Mouse (Mus musculus) liver, embryonic 13.5 days (tissue): ENCODE data around the gene Aif1. TPM values are rescaled to one million over a fixed set of nuclear protein-coding genes. Genes with fewer than 3 reads are reported as not detected.
A peak's percentile ranks its signal among the peaks of the same experiment; 100 is the strongest.

ENCODE experiments used
- ATAC-seq: fragments of 200-750 bp; cut with Nextera tagmentation; 2 replicates; pipeline ENCODE4 v1.8.0; 2017; ENCODE audit warnings: low read depth, mild to moderate bottlenecking, moderate number of reproducible peaks, moderate library complexity
- DNase-seq: peaks from one replicate; pipeline ENCODE4 v3.0.0; 2022
- H3K27ac ChIP-seq: fragments of 300-500 bp; sonication (generic); 2 replicates; pipeline ENCODE4 v1.5.1; 2015; ENCODE audit warnings: moderate library complexity, mild to moderate bottlenecking, inconsistent platforms
- H3K27me3 ChIP-seq: fragments of 300-500 bp; sonication (generic); 2 replicates; pipeline ENCODE4 v1.6.1; 2015; ENCODE audit warnings: mild to moderate bottlenecking, inconsistent platforms
- H3K36me3 ChIP-seq: fragments of 300-500 bp; sonication (generic); 2 replicates; pipeline ENCODE4 v1.6.1; 2015; ENCODE audit warnings: mild to moderate bottlenecking, inconsistent platforms
- H3K4me1 ChIP-seq: fragments of 300-500 bp; sonication (generic); replicated peaks from 2 replicates; pipeline ENCODE4 v1.6.1; 2015; ENCODE audit warnings: inconsistent platforms
- H3K4me2 ChIP-seq: fragments of 300-500 bp; sonication (generic); 2 replicates; pipeline ENCODE4 v1.6.1; 2015; ENCODE audit warnings: inconsistent platforms, mild to moderate bottlenecking, moderate library complexity
- H3K4me3 ChIP-seq: fragments of 300-500 bp; sonication (generic); replicated peaks from 2 replicates; pipeline ENCODE4 v1.5.1; 2015; ENCODE audit warnings: mild to moderate bottlenecking, inconsistent platforms
- H3K9ac ChIP-seq: fragments of 300-500 bp; sonication (generic); 2 replicates; pipeline ENCODE4 v1.6.1; 2015; ENCODE audit warnings: mild to moderate bottlenecking, inconsistent platforms
- H3K9me3 ChIP-seq: fragments of 300-500 bp; sonication (generic); replicated peaks from 2 replicates; pipeline ENCODE4 v1.6.1; 2016; ENCODE audit warnings: inconsistent platforms
- WGBS: fragments of 180-500 bp; shearing (Covaris S2); methylation state at CpG from one replicate; pipeline ENCODE4 v1.1.7; 2015; ENCODE audit not compliant: insufficient replicate concordance; 5-methylcytosine and 5-hydroxymethylcytosine counted together
- polyA plus RNA-seq: library from polyadenylated mRNA; unstranded; fragments of >200 nt; fragmentation: Nextera tagmentation; extraction: Ambion mirVana; gene quantifications from 2 replicates; pipeline ENCODE4 v1.2.1, GENCODE M21; 2015

The Aif1 gene
- polyA plus RNA-seq, 1 experiment from 2014 or later: 17.4 TPM

DNA sequence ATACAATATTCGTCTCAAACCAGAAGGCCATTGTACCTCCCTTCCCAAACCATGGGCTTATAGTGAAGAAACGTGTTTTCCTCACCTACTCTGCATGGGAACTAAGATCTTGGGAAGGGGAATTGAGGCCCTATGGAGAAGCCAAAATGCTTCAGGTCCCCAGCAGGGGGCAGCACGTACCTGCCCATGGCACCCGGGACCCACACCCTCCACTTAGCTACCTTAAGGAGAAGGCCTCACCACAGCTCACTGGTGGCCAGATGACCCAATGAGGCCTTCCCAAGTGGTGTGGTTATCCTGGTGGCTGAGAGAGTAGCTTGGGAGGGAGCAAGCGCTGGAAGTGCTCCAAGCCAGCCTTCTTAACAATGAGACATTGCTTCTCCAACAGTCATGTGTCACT lies 2.7 kb upstream of the Aif1 start:
- Histone ChIP-seq H3K36me3 (no peaks in the 10 kb centered on the region), H3K27ac (no peak overlapping the region), H3K4me3 (no peak overlapping the region), H3K4me2 (no peak overlapping the region), H3K27me3 (no peaks in the 10 kb centered on the region), H3K9me3 (no peaks in the 10 kb centered on the region), H3K9ac (no peak overlapping the region), H3K4me1 (no peaks in the 10 kb centered on the region; the same call in 1 of the 2 replicates)
- ATAC-seq (0 out of 2 replicates have a peak, but pooled peaks have one; percentile 45), DNase-seq (peak; percentile 52)
- WGBS: 9% methylated on average over 5 of the region's 5 CpGs

DNA sequence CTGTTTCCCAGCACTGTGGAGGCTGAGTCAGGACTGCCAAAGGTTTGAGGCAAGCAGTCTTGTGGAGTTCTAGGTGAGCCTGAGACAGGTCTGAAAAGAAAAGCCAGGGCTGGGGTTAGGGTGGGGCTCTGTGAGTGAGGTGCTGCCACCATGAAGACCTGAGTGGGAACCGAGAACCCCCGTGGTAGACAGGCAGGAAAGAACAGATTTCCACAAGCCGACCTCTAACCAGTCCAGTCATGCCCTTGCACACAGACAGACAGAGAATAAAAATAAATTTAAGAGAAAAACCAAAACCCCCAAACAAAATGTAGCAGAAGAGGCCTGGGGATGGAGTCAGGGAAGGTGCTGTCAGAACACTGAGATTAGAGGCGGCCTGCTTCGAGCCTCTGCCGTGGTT lies 486 bp downstream of the Aif1 start:
- H3K9ac ChIP-seq: no peak overlapping the region
- no peaks in the 10 kb centered on the region for H3K36me3 ChIP-seq
- no peaks in the 10 kb centered on the region for H3K27me3 ChIP-seq
- DNase-seq (no peak), ATAC-seq (no peak)
- H3K9me3 ChIP-seq: no peaks in the 10 kb centered on the region
- no peak overlapping the region for H3K4me3 ChIP-seq
- no peak overlapping the region for H3K27ac ChIP-seq
- WGBS: 67% methylated on average over 6 of the region's 6 CpGs
- H3K4me2 ChIP-seq: no peak overlapping the region
- no peaks in the 10 kb centered on the region; the same call in 1 of the 2 replicates for H3K4me1 ChIP-seq

DNA sequence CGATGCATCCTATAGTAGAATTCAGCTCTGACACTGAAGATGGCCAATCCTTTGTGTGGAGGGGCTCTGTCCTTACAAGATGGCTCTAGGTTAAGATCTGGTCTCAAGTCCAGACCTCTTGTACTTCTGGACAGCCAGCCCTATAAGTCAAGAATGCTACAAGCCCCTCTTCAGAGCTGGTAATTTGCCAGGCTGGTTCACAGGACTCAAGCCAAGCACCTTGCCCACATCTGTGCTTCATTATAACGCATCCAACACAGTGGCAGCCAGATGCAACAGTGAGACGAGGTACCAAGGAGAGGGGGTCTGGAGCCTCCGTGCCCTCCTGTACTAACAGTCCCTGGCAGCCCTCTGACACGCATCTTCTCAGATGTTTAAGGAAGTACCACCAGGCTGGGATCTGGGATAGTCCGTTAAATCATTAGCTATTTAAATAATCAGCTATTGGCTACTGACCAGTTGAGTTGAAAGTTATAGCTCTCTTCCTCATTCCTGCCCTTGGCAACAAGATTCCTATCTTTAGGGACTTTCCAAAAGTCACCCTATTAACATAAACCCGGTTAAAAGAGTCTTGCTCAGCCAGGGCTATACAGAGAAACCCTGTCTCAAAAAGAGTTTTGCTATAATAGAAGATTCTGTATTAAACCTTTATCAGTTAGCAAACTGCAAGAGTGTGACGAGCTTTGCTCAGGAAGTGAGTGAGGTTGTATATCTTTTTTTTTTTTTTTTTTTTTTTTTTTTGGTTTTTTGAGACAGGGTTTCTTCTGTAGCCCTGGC lies 1.5 kb downstream of the Aif1 start:
- no peak for ATAC-seq
- no peak for DNase-seq
- H3K27me3 ChIP-seq: no peaks in the 10 kb centered on the region
- no peaks in the 10 kb centered on the region for H3K36me3 ChIP-seq
- H3K4me2 ChIP-seq: no peak overlapping the region
- WGBS: 50% methylated on average over 8 of the region's 8 CpGs
- no peak overlapping the region for H3K9ac ChIP-seq
- H3K4me3 ChIP-seq: no peak overlapping the region
- no peaks in the 10 kb centered on the region; the same call in 1 of the 2 replicates for H3K4me1 ChIP-seq
- H3K9me3 ChIP-seq: no peaks in the 10 kb centered on the region
- no peak overlapping the region for H3K27ac ChIP-seq

DNA sequence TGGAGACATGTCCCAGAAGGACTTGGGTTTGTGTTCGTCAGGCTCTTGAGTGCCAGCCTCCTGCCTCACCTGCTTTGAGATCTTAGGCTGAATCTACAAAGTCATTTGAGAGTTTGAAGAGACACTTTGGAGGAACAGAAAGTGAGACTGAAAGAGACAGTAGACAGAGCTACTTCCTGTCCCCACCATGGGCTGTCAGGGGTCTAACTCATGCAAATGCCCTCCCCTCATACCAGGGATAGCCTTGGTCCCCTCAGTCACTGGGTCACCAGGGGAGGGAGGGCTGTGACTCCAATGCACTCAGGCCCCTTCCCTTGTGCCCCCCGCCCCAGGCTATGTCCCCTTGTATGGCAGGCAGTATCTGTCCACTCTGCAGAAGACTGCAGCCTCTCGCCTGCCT lies 2.5 kb downstream of the Aif1 start:
- ATAC-seq (no peak), DNase-seq (no peak)
- no peak overlapping the region for H3K4me3 ChIP-seq
- no peak overlapping the region for H3K4me2 ChIP-seq
- no peak overlapping the region for H3K9ac ChIP-seq
- no peaks in the 10 kb centered on the region; the same call in 1 of the 2 replicates for H3K4me1 ChIP-seq
- H3K27ac ChIP-seq: no peak overlapping the region
- 56% methylated on average over 3 of the region's 3 CpGs for WGBS
- no peaks in the 10 kb centered on the region for H3K27me3 ChIP-seq
- H3K9me3 ChIP-seq: no peaks in the 10 kb centered on the region
- no peaks in the 10 kb centered on the region for H3K36me3 ChIP-seq

DNA sequence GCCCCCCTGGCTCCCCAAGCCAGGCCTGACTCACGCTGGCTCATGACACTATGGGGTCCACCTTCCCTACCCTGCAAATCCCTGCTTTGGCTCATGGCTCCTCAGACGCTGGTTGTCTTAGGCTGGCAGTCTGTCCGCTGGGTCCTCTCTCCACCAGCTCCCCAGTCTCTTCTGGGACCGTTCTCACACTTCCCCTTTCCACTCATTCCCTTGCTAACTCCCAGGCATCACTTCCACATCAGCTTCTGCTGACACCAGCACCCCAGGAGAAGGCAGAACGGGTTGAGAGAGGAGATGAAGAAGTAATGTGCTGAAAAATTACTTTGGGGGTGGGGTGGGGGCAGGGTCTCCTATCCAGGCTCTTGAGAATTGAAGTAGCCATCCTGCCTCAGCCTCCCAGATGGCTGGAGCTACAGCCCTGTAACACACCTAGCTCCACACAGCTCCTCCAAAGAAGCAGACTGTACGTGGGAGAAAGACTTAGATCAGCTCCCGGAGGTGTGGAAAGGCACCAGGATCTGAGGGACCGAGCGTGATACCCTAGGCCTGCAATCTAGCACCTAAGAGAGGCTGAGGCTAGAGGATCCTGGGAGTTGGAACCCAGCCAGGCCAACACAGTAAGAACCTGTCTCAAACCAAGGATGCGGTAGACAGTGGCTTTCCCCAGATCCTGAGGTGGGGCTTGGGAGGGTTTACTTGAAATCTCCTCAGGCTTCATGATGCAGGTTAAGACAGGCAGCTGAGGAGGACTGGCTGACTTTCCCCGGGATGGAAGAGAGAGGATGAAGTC lies 3.2 kb downstream of the Aif1 start:
- Histone ChIP-seq H3K4me2 (no peak overlapping the region), H3K4me3 (no peak overlapping the region), H3K27me3 (no peaks in the 10 kb centered on the region), H3K27ac (peak overlapping the region; percentile 1; the same call in 1 of the 2 replicates), H3K4me1 (no peaks in the 10 kb centered on the region; the same call in 1 of the 2 replicates), H3K9ac (no peak overlapping the region), H3K9me3 (no peaks in the 10 kb centered on the region), H3K36me3 (no peaks in the 10 kb centered on the region)
- 57% methylated on average over 11 of the region's 11 CpGs for WGBS
- ATAC-seq (no peak), DNase-seq (no peak)

DNA sequence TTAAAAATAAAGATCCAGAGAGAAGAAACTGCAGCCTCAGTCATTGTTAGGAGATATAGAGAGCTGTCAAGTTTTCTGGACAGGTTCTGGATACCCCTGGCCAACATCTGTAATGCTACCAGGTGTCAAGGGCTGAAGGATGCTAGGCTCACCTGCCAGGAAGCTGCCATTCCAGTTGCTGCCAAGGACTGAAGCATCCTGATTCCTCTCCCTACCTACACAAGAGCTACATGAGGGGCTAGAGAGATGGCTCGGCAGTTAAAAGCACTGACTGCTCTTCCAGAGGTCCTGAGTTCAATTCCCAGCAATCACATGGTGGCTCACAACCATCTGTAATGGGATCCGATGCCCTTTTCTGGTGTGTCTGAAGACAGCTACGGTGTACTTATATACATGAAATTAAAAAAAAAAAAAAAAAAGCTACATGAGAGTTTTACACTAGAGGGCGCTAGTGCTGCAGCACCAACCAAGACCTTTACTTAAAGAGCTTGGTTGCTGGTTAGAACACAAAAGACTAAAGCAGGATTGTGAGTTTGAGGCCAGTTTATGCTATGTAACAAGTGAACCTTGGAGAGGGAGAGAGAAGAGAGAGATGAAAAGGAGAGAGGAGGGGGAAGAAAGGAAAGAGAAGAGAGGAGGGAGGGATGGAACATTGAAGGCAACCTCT lies 7.2 kb downstream of the Aif1 start:
- no peak overlapping the region for H3K27ac ChIP-seq
- 8% methylated on average over 4 of the region's 4 CpGs for WGBS
- DNase-seq: no peak

DNA sequence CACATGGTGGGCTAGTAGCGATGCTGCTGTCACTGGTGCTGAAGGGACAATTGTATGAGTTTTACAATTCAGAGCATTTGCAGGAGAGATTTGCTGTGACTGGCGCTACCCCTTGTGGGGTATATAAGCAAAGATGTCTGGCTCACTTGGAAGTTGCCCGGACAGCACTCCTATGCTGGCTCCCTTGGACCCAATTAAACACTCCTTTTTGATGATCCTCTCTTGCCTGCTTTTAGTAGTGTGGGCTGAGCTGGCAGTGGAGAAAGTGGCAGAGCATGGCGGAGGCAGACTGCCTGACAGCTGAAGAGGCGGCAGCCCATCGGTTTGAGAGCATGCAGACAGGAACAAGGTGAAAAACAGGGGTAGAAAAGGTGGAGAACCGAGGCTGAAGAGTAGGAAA lies 8.1 kb downstream of the Aif1 start:
- Histone ChIP-seq H3K9ac (no peak overlapping the region), H3K9me3 (no peaks in the 10 kb centered on the region), H3K27me3 (no peaks in the 10 kb centered on the region), H3K36me3 (peaks cover 3% of the 10 kb centered on the region; the same call in 1 of the 2 replicates), H3K4me1 (peaks cover 22% of the 10 kb centered on the region), H3K4me3 (no peak overlapping the region), H3K27ac (no peak overlapping the region), H3K4me2 (no peak overlapping the region)
- no peak for DNase-seq
- ATAC-seq: no peak
- 68% methylated on average over 7 of the region's 7 CpGs for WGBS

More for the DNA sequence above, 7.2 kb downstream of the Aif1 start:
- peaks cover 14% of the 10 kb centered on the region for H3K4me1 ChIP-seq
- H3K36me3 ChIP-seq: no peaks in the 10 kb centered on the region
- no peaks in the 10 kb centered on the region for H3K9me3 ChIP-seq
- H3K9ac ChIP-seq: no peak overlapping the region
- no peak for ATAC-seq
- H3K4me2 ChIP-seq: no peak overlapping the region
- no peaks in the 10 kb centered on the region for H3K27me3 ChIP-seq
- no peak overlapping the region for H3K4me3 ChIP-seq

DNA sequence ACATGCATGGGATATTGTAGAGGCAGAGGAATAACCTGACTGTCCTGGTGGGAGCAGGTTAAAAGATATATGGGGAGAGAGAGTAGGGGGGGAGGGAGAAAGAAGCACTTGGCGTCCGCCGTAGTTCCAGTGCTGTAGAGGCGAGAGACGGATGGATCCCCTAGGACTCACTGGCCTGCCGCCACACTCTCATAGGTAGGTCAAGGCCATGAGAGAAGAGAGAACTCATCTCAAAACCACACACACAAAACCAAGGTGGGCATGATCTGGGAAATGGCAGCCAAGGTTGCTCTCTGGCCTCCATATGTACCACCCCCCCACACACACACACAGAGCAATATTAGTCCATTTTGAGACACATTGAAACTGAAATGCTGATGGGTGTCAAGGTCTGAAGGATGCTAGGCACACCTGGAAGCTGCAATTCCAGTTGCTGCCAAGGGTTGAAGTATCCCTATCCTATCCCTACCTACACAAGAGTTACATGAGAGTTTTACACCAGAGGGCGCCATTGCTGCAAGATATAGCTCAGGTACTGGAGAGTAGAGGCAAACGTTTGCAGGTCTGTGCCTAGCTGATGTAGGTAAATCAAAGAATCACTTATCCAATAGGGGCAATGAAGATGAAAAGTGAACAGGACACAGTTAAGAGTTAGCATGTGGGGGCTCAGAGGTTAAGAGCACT lies 9.4 kb downstream of the Aif1 start:
- Histone ChIP-seq H3K36me3 (peaks cover 16% of the 10 kb centered on the region), H3K4me2 (0 out of 2 replicates have a peak overlapping the region, but pooled peaks have one; percentile 90), H3K9me3 (no peaks in the 10 kb centered on the region), H3K27me3 (no peaks in the 10 kb centered on the region), H3K4me1 (peaks cover 35% of the 10 kb centered on the region), H3K4me3 (no peak overlapping the region), H3K9ac (no peak overlapping the region), H3K27ac (no peak overlapping the region)
- peak; percentile 49 for DNase-seq
- no peak for ATAC-seq
- WGBS: 69% methylated on average over 8 of the region's 8 CpGs

DNA sequence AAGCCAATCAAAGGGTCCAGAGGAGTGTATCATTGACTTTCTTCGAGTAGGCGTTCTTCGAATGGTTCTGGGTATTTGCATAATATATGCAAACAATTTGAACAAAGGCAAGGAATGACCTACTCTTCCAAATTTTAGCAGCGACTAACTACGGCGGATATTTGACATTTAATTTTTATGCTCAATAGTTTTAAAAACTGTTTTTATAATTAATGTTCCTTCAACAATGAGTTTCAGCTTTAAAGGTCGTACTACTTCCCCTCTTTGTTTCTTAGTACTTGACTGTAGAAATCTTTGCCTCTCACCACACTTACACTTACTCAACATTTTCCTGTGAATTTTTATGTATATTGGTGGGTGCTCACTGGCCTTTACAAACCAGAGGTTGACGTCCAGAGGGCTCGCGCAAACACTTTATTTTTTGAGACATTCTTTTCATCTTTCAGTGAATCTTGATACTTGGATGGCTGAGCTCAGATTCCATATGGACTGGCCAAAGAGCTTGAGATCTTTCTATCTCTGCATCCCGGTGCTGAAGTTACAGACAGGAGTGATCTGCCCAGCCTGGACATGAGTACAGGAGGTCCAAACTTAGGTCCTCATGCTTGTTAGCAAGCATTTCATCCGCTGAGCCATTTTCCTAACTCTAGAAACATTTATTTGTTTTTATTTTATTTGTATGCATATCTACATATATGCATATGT lies 10.3 kb downstream of the Aif1 start:
- H3K27me3 ChIP-seq: no peaks in the 10 kb centered on the region
- peak overlapping the region; percentile 97 for H3K4me3 ChIP-seq
- peak overlapping the region; percentile 93 for H3K27ac ChIP-seq
- H3K9ac ChIP-seq: peak overlapping the region; percentile 58
- 28% methylated on average over 12 of the region's 12 CpGs for WGBS
- H3K36me3 ChIP-seq: peaks cover 25% of the 10 kb centered on the region
- peaks cover 42% of the 10 kb centered on the region for H3K4me1 ChIP-seq
- DNase-seq: no peak
- no peaks in the 10 kb centered on the region for H3K9me3 ChIP-seq
- ATAC-seq: peak; percentile 77
- peak overlapping the region; percentile 90 for H3K4me2 ChIP-seq

DNA sequence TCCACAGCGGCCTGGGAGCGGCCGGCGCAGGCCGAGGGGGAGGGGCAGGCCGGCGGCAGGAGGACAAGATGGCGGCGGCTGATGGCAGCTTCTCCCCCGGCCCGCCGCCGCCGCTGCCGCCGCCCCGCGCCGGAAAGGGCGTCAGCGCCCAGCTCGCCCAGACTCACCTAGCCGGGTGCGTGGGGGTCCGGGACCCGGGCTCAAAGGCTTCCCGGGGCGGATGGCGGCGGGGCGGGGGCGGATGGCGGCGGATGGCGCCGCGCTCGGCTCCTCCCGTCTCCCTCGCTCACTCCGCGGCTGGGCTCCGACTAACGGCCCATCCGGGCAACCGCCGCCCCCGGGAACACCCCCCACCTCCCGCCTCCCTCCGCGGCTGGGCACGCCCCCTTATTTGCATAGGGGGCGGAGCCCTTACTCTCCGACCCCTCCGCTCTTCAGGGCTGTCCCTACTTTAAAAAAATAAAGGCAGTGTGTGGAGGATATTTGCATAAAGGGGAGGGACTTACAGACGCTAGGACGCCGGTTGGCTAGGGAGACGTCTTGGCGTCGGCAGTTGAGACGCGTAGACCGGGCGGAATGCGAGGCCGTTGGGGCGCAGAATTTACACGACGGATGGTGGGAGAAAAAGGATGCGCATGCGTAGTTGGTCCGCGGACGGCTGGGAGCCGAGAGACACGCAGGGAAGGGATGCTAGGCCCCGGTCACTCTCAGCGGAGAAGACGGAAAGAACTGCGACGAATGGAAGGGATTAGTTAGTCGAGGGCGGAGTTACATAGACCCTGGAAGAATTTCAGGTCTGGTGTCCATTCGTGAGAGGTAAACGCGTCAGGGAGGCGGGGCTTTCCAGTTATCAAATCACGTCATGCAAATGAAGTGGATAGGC lies 11.1 kb downstream of the Aif1 start, which contains the start of gene Prrc2a:
TSS of gene Prrc2a (minus strand) at position 330 of the 883 bp plus-strand sequence.
- under 1% methylated on average over 74 of the region's 89 CpGs for WGBS
- peaks cover 42% of the 10 kb centered on the region for H3K4me1 ChIP-seq
- peak within 1 kb of the TSS; percentile 97 for H3K4me3 ChIP-seq
- no peaks in the 10 kb centered on the region for H3K27me3 ChIP-seq
- ATAC-seq (peak; percentile 93), DNase-seq (peak; percentile 95)
- peak within 1 kb of the TSS; percentile 100 for H3K9ac ChIP-seq
- H3K27ac ChIP-seq: peak within 1 kb of the TSS; percentile 93
- H3K4me2 ChIP-seq: peak within 1 kb of the TSS; percentile 90
- H3K9me3 ChIP-seq: no peaks in the 10 kb centered on the region
- peaks cover 33% of the 10 kb centered on the region for H3K36me3 ChIP-seq
